Mouse (Mus musculus) kidney, adult 9 months (tissue): Measurements from ENCODE around the gene Olfr1393.

Experiments used
- DNase-seq: peaks from one replicate; pipeline ENCODE4 v3.0.0; 2022

The Olfr1393 gene

GRCm38 (mm10) chr11:49322442-49322841, 44.3 kb downstream of the Olfr1393 start, which contains the start of gene Olfr1391:
TSS of gene Olfr1391 (plus strand) at chr11:49322742.
- no peak for DNase-seq

DNA sequence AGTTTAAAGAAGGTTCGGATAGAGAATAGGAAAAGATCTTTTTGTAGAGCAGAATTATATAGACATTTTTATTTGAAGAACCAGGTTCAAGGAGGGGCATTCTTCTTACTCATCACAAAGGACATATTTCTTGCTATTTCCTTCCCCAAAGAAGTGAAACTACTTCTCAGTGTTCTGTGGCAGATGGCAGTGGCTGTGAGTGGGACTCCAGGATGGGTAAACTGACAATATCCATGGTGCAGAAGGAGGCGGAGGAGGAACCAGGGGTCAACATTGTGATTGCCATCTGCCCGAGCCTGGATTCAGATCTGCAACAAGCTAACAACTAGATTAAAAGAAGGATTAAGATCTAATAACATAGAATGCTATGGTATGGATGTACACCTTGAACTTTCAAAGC, 48.6 kb downstream of the Olfr1393 start:
- no peak for DNase-seq

- DNase-seq: no peak
These were observed 51.6 kb downstream of the Olfr1393 start for GRCm38 (mm10) chr11:49329686-49330085.
